Mouse (Mus musculus): ENCODE data around the gene Zcchc24.

Gene Zcchc24

DNA sequence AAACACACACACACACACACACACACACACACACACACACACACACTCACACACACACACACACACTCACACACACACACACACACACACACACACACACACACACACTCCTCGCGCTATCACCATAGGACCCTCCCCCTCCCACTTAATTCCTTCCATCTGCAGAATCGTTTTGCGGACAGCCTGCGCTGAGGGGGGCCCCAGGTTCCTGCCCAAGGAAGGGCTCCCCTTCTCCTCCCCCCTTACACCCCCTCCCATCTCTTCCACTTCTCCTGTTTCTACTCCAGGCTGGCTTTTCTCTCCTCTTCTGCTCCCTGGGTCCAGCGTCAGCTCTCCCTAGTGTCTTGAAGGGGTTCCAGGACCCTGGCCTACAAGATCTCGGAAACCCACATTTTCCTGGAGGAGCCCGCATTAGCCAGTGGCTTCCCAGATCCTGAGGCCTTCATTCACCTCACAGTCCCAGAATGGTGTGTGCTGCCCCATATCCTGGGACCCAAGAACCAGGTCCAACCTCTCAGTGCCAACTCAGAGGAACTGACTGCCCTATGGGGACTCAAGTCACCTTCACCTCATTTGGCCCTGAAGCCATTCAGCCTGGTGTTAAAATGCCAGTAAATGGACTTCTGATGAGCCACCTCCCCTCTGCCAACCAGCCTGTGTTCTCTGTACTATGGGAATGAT, 927 bp upstream of the Zcchc24 start:
- H3K4me3 ChIP-seq (replicated peaks; ENCODE audit: low read length) = 0 out of 2 replicates have a peak overlapping the region, but pooled peaks have one; percentile 92
- peaks cover 62% of the 10 kb centered on the region for H3K4me1 ChIP-seq (replicated peaks; ENCODE audit: low read depth, low read length)
- no peaks in the 10 kb centered on the region for H3K9me3 ChIP-seq (ENCODE audit: low read length)
- peaks cover 4% of the 10 kb centered on the region for H3K36me3 ChIP-seq (ENCODE audit: insufficient read depth, low read length)
- peaks cover 23% of the 10 kb centered on the region for H3K27me3 ChIP-seq (ENCODE audit: insufficient read depth, low read length)
- TF ChIP-seq POU5F1 (IDR thresholded peaks at IDR 0.05; ENCODE audit: borderline replicate concordance, low read length) (no peak), NANOG (IDR thresholded peaks at IDR 0.05; ENCODE audit: borderline replicate concordance, low read length) (no peak), CTCF (conservative IDR thresholded peaks at IDR 0.05; ENCODE audit: low read length) (no peak)

DNA sequence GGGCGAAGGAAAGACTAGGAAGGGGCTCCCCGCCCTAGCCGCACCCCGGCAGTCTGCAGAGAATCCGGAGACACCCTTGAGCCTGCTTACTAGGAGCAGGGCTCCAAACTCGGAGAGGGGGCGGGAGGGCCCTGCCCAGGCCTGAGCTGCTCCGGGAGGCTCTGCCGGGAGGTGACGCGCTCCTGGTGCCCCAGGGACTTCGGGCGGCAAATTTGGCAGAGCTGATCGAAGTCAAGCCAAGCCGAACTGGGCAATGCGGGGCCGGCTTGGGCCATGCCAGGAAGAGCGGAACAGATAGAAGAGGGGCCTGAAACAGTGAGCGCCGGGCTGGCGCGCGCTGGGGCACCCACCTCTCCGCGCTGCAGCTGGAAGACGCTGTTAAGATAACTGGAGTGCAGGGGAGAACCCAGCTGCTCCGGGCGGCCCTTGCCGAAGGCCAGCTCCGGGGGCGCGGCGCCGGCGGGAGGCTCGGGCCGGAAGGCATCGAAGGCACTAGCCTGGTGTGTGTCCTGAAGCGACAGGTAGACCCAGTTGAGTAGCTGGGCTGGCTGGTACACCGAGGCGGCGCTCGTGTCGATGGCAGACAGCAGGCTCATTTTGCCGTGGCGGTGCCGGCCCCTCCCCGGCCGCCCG, 462 bp downstream of the Zcchc24 start:
- Histone ChIP-seq H3K27me3 (ENCODE audit: insufficient read depth, low read length) (peaks cover 13% of the 10 kb centered on the region), H3K9me3 (ENCODE audit: low read length) (no peaks in the 10 kb centered on the region), H3K4me1 (replicated peaks; ENCODE audit: low read depth, low read length) (peaks cover 51% of the 10 kb centered on the region), H3K4me3 (replicated peaks; ENCODE audit: low read length) (peak overlapping the region; percentile 92), H3K36me3 (ENCODE audit: insufficient read depth, low read length) (peaks cover 18% of the 10 kb centered on the region)
- no peak for TF ChIP-seq NANOG (IDR thresholded peaks at IDR 0.05; ENCODE audit: borderline replicate concordance, low read length)
- no peak for TF ChIP-seq CTCF (conservative IDR thresholded peaks at IDR 0.05; ENCODE audit: low read length)
- TF ChIP-seq POU5F1 (IDR thresholded peaks at IDR 0.05; ENCODE audit: borderline replicate concordance, low read length) = no peak

DNA sequence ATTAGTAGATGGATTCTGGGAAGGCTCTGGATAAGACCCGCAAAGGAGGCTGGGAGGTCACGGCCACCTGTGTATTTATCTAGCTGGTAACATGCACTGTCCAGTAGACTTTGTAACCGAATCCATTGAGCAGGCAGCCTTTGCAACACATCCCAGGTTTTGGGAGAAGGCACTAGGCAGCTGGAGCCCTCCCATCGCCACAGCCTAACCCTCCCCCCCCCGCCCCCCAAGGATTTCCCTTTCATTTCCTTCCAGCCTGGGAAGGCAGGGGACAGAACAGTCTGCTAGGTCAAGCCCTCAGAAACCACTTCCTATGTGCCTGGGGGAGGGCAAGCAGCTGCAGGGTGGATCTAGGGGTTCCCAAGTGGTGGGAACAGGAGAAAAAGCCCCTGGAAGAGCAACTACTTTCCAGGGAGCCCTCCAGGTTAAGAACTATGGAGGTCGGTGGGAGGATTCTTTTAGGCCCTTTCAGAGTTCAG, 1.1 kb downstream of the Zcchc24 start:
- Histone ChIP-seq H3K9me3 (ENCODE audit: low read length) (no peaks in the 10 kb centered on the region), H3K36me3 (ENCODE audit: insufficient read depth, low read length) (peaks cover 21% of the 10 kb centered on the region), H3K4me1 (replicated peaks; ENCODE audit: low read depth, low read length) (peaks cover 51% of the 10 kb centered on the region), H3K4me3 (replicated peaks; ENCODE audit: low read length) (peak overlapping the region; percentile 92), H3K27me3 (ENCODE audit: insufficient read depth, low read length) (peaks cover 7% of the 10 kb centered on the region; the same call in 1 of the 2 replicates)
- TF ChIP-seq POU5F1 (IDR thresholded peaks at IDR 0.05; ENCODE audit: borderline replicate concordance, low read length) (no peak), CTCF (conservative IDR thresholded peaks at IDR 0.05; ENCODE audit: low read length) (no peak), NANOG (IDR thresholded peaks at IDR 0.05; ENCODE audit: borderline replicate concordance, low read length) (no peak)

DNA sequence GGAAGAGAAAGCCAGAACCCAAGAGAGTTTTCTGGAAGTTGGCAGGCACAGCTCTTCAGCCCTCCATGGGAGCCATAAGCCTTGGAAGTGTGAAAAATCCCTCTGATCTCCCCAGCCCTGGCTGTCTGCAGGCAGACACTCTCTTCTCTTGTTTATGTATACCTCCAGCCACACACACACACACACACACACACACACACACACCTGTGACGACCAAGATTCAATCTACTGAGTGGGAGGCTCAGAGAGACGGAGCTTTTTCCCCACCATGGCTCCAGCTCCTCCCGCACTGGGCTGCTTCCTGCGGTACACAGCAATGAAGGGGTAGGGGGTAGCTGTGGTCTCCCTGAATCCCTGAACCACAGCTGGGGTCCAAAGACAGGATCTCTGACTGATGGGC, 2.4 kb downstream of the Zcchc24 start:
- Histone ChIP-seq H3K27me3 (ENCODE audit: insufficient read depth, low read length) (0 out of 2 replicates have a peak, but pooled peaks cover 5% of the 10 kb centered on the region), H3K4me1 (replicated peaks; ENCODE audit: low read depth, low read length) (peaks cover 51% of the 10 kb centered on the region), H3K36me3 (ENCODE audit: insufficient read depth, low read length) (peaks cover 32% of the 10 kb centered on the region), H3K4me3 (replicated peaks; ENCODE audit: low read length) (peak overlapping the region; percentile 29; the same call in 1 of the 2 replicates), H3K9me3 (ENCODE audit: low read length) (no peaks in the 10 kb centered on the region)
- no peak for TF ChIP-seq NANOG (IDR thresholded peaks at IDR 0.05; ENCODE audit: borderline replicate concordance, low read length)
- TF ChIP-seq POU5F1 (IDR thresholded peaks at IDR 0.05; ENCODE audit: borderline replicate concordance, low read length) = no peak
- no peak for TF ChIP-seq CTCF (conservative IDR thresholded peaks at IDR 0.05; ENCODE audit: low read length)

DNA sequence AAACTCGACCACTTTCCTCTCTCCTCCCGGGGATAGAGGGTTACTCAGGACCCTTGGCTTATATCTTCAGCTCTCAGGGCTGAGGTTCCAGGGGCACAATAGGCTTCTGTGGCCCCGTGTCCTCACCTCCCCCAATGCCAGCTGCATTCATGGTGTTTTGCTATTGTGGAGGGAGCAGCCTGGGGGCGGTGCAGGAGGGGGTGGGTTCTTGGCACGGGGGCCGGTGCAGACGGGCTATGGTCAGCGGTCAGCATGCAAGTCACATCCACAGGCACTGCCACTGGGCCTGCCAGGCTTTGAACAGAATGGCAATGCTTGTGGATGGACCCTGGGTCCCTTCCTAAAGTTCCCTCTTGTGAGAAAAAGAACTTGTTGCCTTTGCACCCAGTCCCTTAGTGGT, 2.9 kb downstream of the Zcchc24 start:
- Histone ChIP-seq H3K36me3 (ENCODE audit: insufficient read depth, low read length) (peaks cover 32% of the 10 kb centered on the region), H3K4me1 (replicated peaks; ENCODE audit: low read depth, low read length) (peaks cover 52% of the 10 kb centered on the region), H3K4me3 (replicated peaks; ENCODE audit: low read length) (no peak overlapping the region), H3K27me3 (ENCODE audit: insufficient read depth, low read length) (0 out of 2 replicates have a peak, but pooled peaks cover 5% of the 10 kb centered on the region), H3K9me3 (ENCODE audit: low read length) (no peaks in the 10 kb centered on the region)
- TF ChIP-seq NANOG (IDR thresholded peaks at IDR 0.05; ENCODE audit: borderline replicate concordance, low read length) (no peak), POU5F1 (IDR thresholded peaks at IDR 0.05; ENCODE audit: borderline replicate concordance, low read length) (no peak), CTCF (conservative IDR thresholded peaks at IDR 0.05; ENCODE audit: low read length) (no peak)

DNA sequence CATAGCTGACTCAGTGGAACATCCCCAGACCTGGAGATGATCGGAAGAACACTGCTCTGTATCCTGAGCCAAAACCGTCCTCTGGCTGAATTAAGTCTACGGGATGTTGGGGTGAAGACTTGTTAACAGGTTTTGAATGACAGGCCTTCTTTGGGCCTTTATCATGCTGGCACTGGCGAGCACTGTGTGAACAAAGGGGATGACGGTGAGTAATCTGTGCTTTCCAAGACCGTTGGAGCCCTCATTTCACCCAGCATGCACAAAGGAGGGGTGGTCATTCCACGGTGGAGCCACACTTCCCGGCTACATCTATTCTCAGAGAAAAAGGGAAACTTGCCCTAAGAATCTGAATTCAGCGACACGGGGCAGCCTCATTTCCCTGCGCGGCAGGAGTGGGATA, 3.7 kb downstream of the Zcchc24 start:
- H3K27me3 ChIP-seq (ENCODE audit: insufficient read depth, low read length) = 0 out of 2 replicates have a peak, but pooled peaks cover 3% of the 10 kb centered on the region
- peaks cover 46% of the 10 kb centered on the region for H3K4me1 ChIP-seq (replicated peaks; ENCODE audit: low read depth, low read length)
- peaks cover 32% of the 10 kb centered on the region for H3K36me3 ChIP-seq (ENCODE audit: insufficient read depth, low read length)
- H3K9me3 ChIP-seq (ENCODE audit: low read length) = no peaks in the 10 kb centered on the region
- TF ChIP-seq CTCF (conservative IDR thresholded peaks at IDR 0.05; ENCODE audit: low read length) (no peak), NANOG (IDR thresholded peaks at IDR 0.05; ENCODE audit: borderline replicate concordance, low read length) (no peak), POU5F1 (IDR thresholded peaks at IDR 0.05; ENCODE audit: borderline replicate concordance, low read length) (no peak)
- H3K4me3 ChIP-seq (replicated peaks; ENCODE audit: low read length) = no peak overlapping the region

DNA sequence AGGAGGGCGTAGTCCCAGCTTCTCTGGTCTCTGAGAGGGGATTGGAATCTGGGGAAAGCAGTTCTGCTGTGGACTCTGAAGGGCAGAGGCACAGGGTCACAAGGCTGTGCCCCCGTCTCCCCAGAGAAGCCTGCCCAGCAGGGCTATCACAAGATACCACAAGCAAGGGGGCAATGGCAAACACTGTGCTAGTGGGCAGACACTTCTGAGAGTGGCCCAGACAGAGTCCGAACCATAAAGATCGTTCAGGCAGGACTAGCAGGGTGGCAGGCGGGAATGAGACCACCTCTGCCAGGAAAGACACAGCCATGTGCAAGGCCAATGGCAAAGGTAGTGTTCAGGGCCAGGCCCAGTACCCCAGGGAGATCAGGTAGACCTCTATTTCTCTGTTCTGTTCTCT, 7.7 kb downstream of the Zcchc24 start:
- no peak overlapping the region for H3K4me3 ChIP-seq (replicated peaks; ENCODE audit: low read length)
- TF ChIP-seq POU5F1 (IDR thresholded peaks at IDR 0.05; ENCODE audit: borderline replicate concordance, low read length) (no peak), CTCF (conservative IDR thresholded peaks at IDR 0.05; ENCODE audit: low read length) (no peak), NANOG (IDR thresholded peaks at IDR 0.05; ENCODE audit: borderline replicate concordance, low read length) (no peak)
- peaks cover 54% of the 10 kb centered on the region for H3K4me1 ChIP-seq (replicated peaks; ENCODE audit: low read depth, low read length)
- H3K9me3 ChIP-seq (ENCODE audit: low read length) = no peaks in the 10 kb centered on the region
- no peaks in the 10 kb centered on the region for H3K27me3 ChIP-seq (ENCODE audit: insufficient read depth, low read length)
- peaks cover 43% of the 10 kb centered on the region for H3K36me3 ChIP-seq (ENCODE audit: insufficient read depth, low read length)

DNA sequence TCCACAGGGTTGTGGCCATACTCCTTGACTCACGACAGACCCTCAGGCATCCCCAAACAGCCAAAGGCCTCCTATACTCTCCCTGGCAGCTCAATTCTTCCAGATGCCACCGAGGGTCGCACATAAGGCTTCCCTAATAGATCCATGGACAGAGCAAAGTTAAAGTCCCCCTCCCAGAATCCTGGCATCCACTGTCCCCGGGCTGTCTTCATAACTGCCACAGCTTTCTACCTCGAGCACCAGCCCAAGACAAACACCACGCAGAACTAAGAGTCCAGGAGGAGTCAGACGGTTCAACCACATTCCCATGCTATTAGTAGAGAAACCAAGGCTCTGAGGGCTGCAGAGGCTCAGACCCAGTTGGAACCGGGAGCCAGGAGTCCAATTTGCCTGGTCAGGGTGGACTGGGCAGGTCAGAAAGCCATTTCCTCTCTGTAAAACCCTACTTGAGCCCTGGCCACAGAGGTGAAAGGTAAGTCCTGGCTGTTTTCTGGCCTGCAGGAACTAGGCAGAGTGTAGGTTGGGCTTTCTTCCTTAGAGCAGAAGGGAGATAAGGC, 8.8 kb downstream of the Zcchc24 start:
- Histone ChIP-seq H3K27me3 (ENCODE audit: insufficient read depth, low read length) (no peaks in the 10 kb centered on the region), H3K36me3 (ENCODE audit: insufficient read depth, low read length) (peaks cover 49% of the 10 kb centered on the region), H3K4me1 (replicated peaks; ENCODE audit: low read depth, low read length) (peaks cover 54% of the 10 kb centered on the region), H3K4me3 (replicated peaks; ENCODE audit: low read length) (no peak overlapping the region), H3K9me3 (ENCODE audit: low read length) (no peaks in the 10 kb centered on the region)
- no peak for TF ChIP-seq NANOG (IDR thresholded peaks at IDR 0.05; ENCODE audit: borderline replicate concordance, low read length)
- TF ChIP-seq POU5F1 (IDR thresholded peaks at IDR 0.05; ENCODE audit: borderline replicate concordance, low read length) = no peak
- no peak for TF ChIP-seq CTCF (conservative IDR thresholded peaks at IDR 0.05; ENCODE audit: low read length)

All from E14TG2a.4 (cell line).